Mouse (Mus musculus) Patski (cell line): ENCODE results near the gene Shc1. TPM values are rescaled to one million over a fixed set of nuclear protein-coding genes. Genes with fewer than 3 reads are reported as not detected.

Source experiments
- ATAC-seq: fragments of 100-300 bp; one replicate; pipeline ENCODE4 v1.8.0; 2021
- CTCF ChIA-PET: fragments of 350-600 bp; sonication (Branson Sonifier 250); formaldehyde crosslinking; loops from one replicate; lab custom pipeline; 2022; ENCODE audit warnings: inconsistent platforms; lab: Charles Lee
- POLR2A ChIA-PET: fragments of 350-600 bp; sonication (Branson Sonifier 250); formaldehyde crosslinking; loops from one replicate; lab custom pipeline; 2022; ENCODE audit warnings: antibody characterized with exemption, inconsistent platforms; lab: Charles Lee
- DNase-seq: peaks from one replicate; pipeline ENCODE4 v3.0.0-alpha.2; 2011; ENCODE audit warnings: low read depth, low spot score
- H3K27me3 ChIP-seq: fragments of 371-371 bp; one replicate; pipeline ENCODE4 v1.5.1; 2021
- CTCF ChIP-seq: fragments of 100-300 bp; IDR thresholded peaks from one replicate; pipeline ENCODE4 v1.5.1; 2021
- in situ Hi-C: fragments of 300-500 bp; cut with MboI; formaldehyde crosslinking; loops from 3 replicates; pipeline ENCODE4 v1.11.1; 2018; ENCODE audit warnings: low pct_unique_long_range_greater_than_20kb, mixed read lengths
- polyA plus RNA-seq: library from polyadenylated mRNA; unstranded; gene quantifications from one replicate; pipeline ENCODE4 v1.2.3, GENCODE M21; 2021

Shc1 gene
- polyA plus RNA-seq, 1 experiment from 2014 or later: 174 TPM

- in situ Hi-C loops: no loop called here
- POLR2A ChIA-PET: interaction anchor here (0.6 to 3.5 kb wide), 3 partner anchors 9 to 21 kb away, joined by 3 to 17 read pairs (median 4); partner anchors contain the start of genes Lenep and Zbtb7b
- TF ChIP-seq CTCF: no peak
- H3K27me3 ChIP-seq: no peaks in the 10 kb centered on the region
- CTCF ChIA-PET: interaction anchor here (0.6 to 1.7 kb wide), 5 partner anchors 9 to 93 kb away, joined by 3 to 9 read pairs (median 4); no protein-coding TSS in a partner anchor
- ATAC-seq: peak; percentile 97
- DNase-seq: peak; percentile 100
These were observed 6.5 kb upstream of the Shc1 start, which contains the start of gene Flad1 for GRCm38 (mm10) chr3:89411490-89412393. Gene Flad1 (minus strand): TSS chr3:89411870.

- in situ Hi-C loops: no loop called here
- ATAC-seq: no peak
- POLR2A ChIA-PET: interaction anchor here (0.8 to 1.5 kb wide), 3 partner anchors 8 to 79 kb away, joined by 3 to 13 read pairs (median 5); partner anchors contain the start of gene Zbtb7b
These were observed 2.1 kb upstream of the Shc1 start for GRCm38 (mm10) chr3:89416158-89416557.

GRCm38 (mm10) chr3:89417131-89417530 is 1.1 kb upstream of the Shc1 start:
- no peak for TF ChIP-seq CTCF

More at GRCm38 (mm10) chr3:89416158-89416557, 2.1 kb upstream of the Shc1 start:
- no peak for DNase-seq
- no peaks in the 10 kb centered on the region for H3K27me3 ChIP-seq
- CTCF ChIA-PET: interaction anchor here (2.6 kb wide), 1 partner anchor 20 kb away, joined by 16 read pairs; no protein-coding TSS in a partner anchor
- TF ChIP-seq CTCF: no peak

GRCm38 (mm10) chr3:89417840-89418169 is 438 bp upstream of the Shc1 start:
- in situ Hi-C loops: no loop called here
- ChIA-PET POLR2A (interaction anchor here (1.0 to 1.5 kb wide), 8 partner anchors 12 to 64 kb away, joined by 3 to 13 read pairs (median 4); partner anchors contain the start of genes Pbxip1, Pygo2 and Zbtb7b), CTCF (interaction anchor here (1.2 to 2.6 kb wide), 4 partner anchors 18 to 36 kb away, joined by 3 to 16 read pairs (median 4); no protein-coding TSS in a partner anchor)
- no peak for ATAC-seq
- no peak for DNase-seq
- no peak for TF ChIP-seq CTCF
- H3K27me3 ChIP-seq: no peaks in the 10 kb centered on the region

More at GRCm38 (mm10) chr3:89417131-89417530, 1.1 kb upstream of the Shc1 start:
- no peak for DNase-seq
- no peak for ATAC-seq
- no peaks in the 10 kb centered on the region for H3K27me3 ChIP-seq
- in situ Hi-C loops: no loop called here
- ChIA-PET CTCF (interaction anchor here (0.8 to 2.6 kb wide), 5 partner anchors 18 to 37 kb away, joined by 3 to 16 read pairs (median 4); partner anchors contain the start of gene Pbxip1), POLR2A (interaction anchor here (0.6 to 1.5 kb wide), 12 partner anchors 9 to 353 kb away, joined by 3 to 13 read pairs (median 4); partner anchors contain the start of genes Pbxip1, Pygo2 and Zbtb7b)

- in situ Hi-C loops: no loop called here
- no peaks in the 10 kb centered on the region for H3K27me3 ChIP-seq
- TF ChIP-seq CTCF: no peak
- ChIA-PET POLR2A (interaction anchor here (0.6 to 4.2 kb wide), 9 partner anchors 12 to 101 kb away, joined by 3 to 56 read pairs (median 5); partner anchors contain the start of genes Efna3, Pbxip1, Pygo2 and Zbtb7b), CTCF (interaction anchor here (0.7 to 3.7 kb wide), 7 partner anchors 9 to 63 kb away, joined by 4 to 22 read pairs (median 5); partner anchors contain the start of gene Zbtb7b)
- peak; percentile 63 for DNase-seq
- ATAC-seq: no peak
These were observed 613 bp downstream of the Shc1 start for GRCm38 (mm10) chr3:89418861-89419250.

GRCm38 (mm10) chr3:89419571-89419970 is 1.3 kb downstream of the Shc1 start:
- TF ChIP-seq CTCF: no peak
- CTCF ChIA-PET: interaction anchor here (0.7 to 3.7 kb wide), 11 partner anchors 8 to 130 kb away, joined by 3 to 22 read pairs (median 4); partner anchors contain the start of genes Flad1, Pygo2 and Zbtb7b
- peak; percentile 73 for DNase-seq
- POLR2A ChIA-PET: interaction anchor here (0.6 to 4.2 kb wide), 9 partner anchors 11 to 102 kb away, joined by 3 to 56 read pairs (median 5); partner anchors contain the start of genes Adam15, Efna3, Pbxip1 and Pygo2
- ATAC-seq: no peak
- no peaks in the 10 kb centered on the region for H3K27me3 ChIP-seq
- in situ Hi-C loops: no loop called here

GRCm38 (mm10) chr3:89419981-89420380 is 1.7 kb downstream of the Shc1 start:
- TF ChIP-seq CTCF: no peak
- ChIA-PET CTCF (interaction anchor here (0.7 to 3.7 kb wide), 9 partner anchors 8 to 130 kb away, joined by 3 to 22 read pairs (median 4); partner anchors contain the start of genes Flad1 and Pygo2), POLR2A (interaction anchor here (0.6 to 4.2 kb wide), 10 partner anchors 11 to 98 kb away, joined by 3 to 56 read pairs (median 5); partner anchors contain the start of genes Adam15, Efna3, Pbxip1 and Pygo2)
- no peaks in the 10 kb centered on the region for H3K27me3 ChIP-seq
- ATAC-seq: no peak
- in situ Hi-C loops: no loop called here
- DNase-seq: no peak

GRCm38 (mm10) chr3:89420421-89420820 is 2.2 kb downstream of the Shc1 start:
- CTCF ChIA-PET: interaction anchor here (0.7 to 3.7 kb wide), 9 partner anchors 9 to 38 kb away, joined by 3 to 22 read pairs (median 4); partner anchors contain the start of genes Flad1 and Pygo2
- DNase-seq (no peak), ATAC-seq (no peak)
- H3K27me3 ChIP-seq: no peaks in the 10 kb centered on the region
- POLR2A ChIA-PET: interaction anchor here (0.6 to 4.2 kb wide), 11 partner anchors 10 to 1433 kb away, joined by 3 to 56 read pairs (median 5); partner anchors contain the start of genes Adam15, Efna3, Pbxip1 and Pygo2
- in situ Hi-C loops: no loop called here
- no peak for TF ChIP-seq CTCF

GRCm38 (mm10) chr3:89421002-89421774 is 2.9 kb downstream of the Shc1 start:
- POLR2A ChIA-PET: interaction anchor here (0.6 to 4.2 kb wide), 12 partner anchors 9 to 1434 kb away, joined by 3 to 56 read pairs (median 4); partner anchors contain the start of genes Pbxip1, Pygo2 and Zbtb7b
- CTCF ChIA-PET: interaction anchor here (0.9 to 3.7 kb wide), 9 partner anchors 9 to 37 kb away, joined by 3 to 22 read pairs (median 5); partner anchors contain the start of gene Flad1
- in situ Hi-C loops: no loop called here
- TF ChIP-seq CTCF: no peak
- DNase-seq (peak; percentile 91), ATAC-seq (peak; percentile 85)
- no peaks in the 10 kb centered on the region for H3K27me3 ChIP-seq
